Mouse (Mus musculus): ENCODE results near the gene Poll.
A peak's percentile ranks its signal among the peaks of the same experiment; 100 is the strongest.

Gene Poll

GRCm38 (mm10) chr19:45560153-45560890 lies at the start of gene Poll, which contains the start of gene Gm17018:
Gene Poll, minus strand, starts transcription at chr19:45560531.
Gene Gm17018, plus strand, starts transcription at chr19:45560615.
- peak; percentile 59 to 75 for DNase-seq (ENCODE audit: low read depth in 2 of 2, low spot score in 2 of 2)

GRCm38 (mm10) chr19:45608648-45609339 lies 48.5 kb upstream of the Poll start:
- no peak for DNase-seq (ENCODE audit: low read depth in 2 of 2, low spot score in 2 of 2)

DNA sequence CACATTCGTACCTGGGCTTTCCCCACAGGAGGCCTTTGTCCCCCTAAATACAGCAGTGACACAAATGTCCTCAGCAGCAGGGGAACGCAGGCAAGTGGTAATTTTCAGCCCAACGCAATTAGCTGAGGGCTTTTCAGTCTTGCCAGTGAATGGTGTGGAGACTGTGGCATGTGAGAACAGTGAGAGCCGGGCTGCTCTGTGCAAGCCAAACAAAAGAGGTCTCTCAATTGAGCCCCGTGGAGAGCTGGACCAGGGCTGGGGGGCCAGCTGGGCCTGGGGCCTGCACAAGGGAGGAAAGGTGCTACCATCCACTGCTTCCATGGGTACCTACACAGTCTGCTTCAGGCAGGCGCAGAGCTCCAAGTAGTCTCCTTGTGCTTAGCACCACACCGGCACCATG lies 47.1 kb upstream of the Poll start:
- DNase-seq (ENCODE audit: low read depth in 2 of 2, low spot score in 2 of 2): no peak

GRCm38 (mm10) chr19:45606701-45607100 lies 46.4 kb upstream of the Poll start:
- DNase-seq (ENCODE audit: low read depth in 2 of 2, low spot score in 2 of 2): no peak

- no peak for DNase-seq (ENCODE audit: low read depth in 2 of 2, low spot score in 2 of 2)
These were observed 42.3 kb upstream of the Poll start for GRCm38 (mm10) chr19:45602606-45603005.

GRCm38 (mm10) chr19:45597106-45597505 lies 36.8 kb upstream of the Poll start:
- DNase-seq (ENCODE audit: low read depth in 2 of 2, low spot score in 2 of 2): no peak

DNA sequence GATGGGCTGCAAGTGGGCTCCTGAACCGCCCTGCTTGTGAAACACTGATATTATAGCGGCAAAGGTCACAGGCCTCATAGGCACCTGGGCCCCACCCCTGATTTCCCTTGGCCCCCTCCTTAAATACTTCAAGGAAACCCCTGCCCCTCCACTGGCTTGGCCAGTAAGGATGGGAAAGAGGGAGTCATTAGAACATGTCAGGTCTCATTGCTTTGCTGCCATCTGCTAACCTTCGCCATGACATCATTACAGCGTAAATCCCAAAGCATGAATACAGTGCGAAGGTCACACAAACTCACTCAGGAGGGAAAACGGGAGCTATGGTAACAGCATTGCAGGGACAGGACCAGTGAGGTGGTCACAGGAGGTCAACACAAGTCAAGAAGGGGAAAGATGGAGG lies 36.1 kb upstream of the Poll start:
- DNase-seq (ENCODE audit: low read depth in 2 of 2, low spot score in 2 of 2): no peak

- no peak for DNase-seq (ENCODE audit: low read depth in 2 of 2, low spot score in 2 of 2)
These were observed 35.7 kb upstream of the Poll start for GRCm38 (mm10) chr19:45596019-45596418.

DNA sequence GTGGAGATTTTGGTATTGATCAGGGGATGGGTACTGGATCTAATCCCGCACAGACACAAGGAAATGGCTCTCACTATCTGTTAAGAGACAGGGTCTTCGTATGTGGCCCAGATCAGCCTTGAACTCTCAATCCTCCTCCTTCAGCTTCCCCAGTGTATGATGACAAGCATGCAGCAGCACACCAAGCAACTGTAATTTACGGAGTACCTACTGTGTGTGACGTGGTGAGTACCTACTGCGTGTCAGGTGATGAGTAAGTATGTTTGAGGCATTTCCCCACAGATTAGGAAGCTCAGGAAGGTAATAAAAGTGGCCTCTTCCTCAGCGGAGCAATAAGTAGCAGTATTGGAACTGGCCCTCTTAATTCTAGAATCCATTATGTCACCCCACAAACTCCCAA lies 35.1 kb upstream of the Poll start:
- DNase-seq (ENCODE audit: low read depth in 2 of 2, low spot score in 2 of 2): no peak

GRCm38 (mm10) chr19:45594079-45594478 lies 33.7 kb upstream of the Poll start:
- DNase-seq (ENCODE audit: low read depth in 2 of 2, low spot score in 2 of 2): no peak

- no peak for DNase-seq (ENCODE audit: low read depth in 2 of 2, low spot score in 2 of 2)
These were observed 32.6 kb upstream of the Poll start for GRCm38 (mm10) chr19:45592916-45593315.

DNA sequence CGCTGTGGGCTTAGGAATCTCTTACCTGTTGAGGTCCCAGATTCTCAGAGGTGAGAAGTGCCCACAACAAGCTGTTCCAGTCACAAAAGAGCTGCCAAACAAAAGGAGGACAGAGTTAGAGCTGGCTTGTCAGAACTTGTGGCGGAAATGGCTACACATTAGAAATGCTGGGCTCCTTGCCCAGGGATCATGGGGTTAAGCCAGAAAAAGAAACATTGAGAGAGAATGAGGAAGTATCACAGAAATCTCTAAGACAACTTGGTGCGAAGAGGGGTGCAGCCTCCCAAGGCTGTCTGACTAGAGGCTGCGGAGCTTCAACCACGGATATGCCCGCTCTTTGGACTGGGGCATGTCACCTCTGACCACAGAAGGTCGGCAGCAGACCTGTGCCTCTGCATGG lies 31.4 kb upstream of the Poll start:
- DNase-seq (ENCODE audit: low read depth in 2 of 2, low spot score in 2 of 2): no peak

- DNase-seq (ENCODE audit: low read depth in 2 of 2, low spot score in 2 of 2): no peak
These were observed 29.4 kb upstream of the Poll start for GRCm38 (mm10) chr19:45589761-45590160.

- DNase-seq (ENCODE audit: low read depth in 2 of 2, low spot score in 2 of 2): no peak
These were observed 27.4 kb upstream of the Poll start for GRCm38 (mm10) chr19:45587509-45588292.

GRCm38 (mm10) chr19:45586850-45587249 lies 26.5 kb upstream of the Poll start:
- no peak for DNase-seq (ENCODE audit: low read depth in 2 of 2, low spot score in 2 of 2)

DNA sequence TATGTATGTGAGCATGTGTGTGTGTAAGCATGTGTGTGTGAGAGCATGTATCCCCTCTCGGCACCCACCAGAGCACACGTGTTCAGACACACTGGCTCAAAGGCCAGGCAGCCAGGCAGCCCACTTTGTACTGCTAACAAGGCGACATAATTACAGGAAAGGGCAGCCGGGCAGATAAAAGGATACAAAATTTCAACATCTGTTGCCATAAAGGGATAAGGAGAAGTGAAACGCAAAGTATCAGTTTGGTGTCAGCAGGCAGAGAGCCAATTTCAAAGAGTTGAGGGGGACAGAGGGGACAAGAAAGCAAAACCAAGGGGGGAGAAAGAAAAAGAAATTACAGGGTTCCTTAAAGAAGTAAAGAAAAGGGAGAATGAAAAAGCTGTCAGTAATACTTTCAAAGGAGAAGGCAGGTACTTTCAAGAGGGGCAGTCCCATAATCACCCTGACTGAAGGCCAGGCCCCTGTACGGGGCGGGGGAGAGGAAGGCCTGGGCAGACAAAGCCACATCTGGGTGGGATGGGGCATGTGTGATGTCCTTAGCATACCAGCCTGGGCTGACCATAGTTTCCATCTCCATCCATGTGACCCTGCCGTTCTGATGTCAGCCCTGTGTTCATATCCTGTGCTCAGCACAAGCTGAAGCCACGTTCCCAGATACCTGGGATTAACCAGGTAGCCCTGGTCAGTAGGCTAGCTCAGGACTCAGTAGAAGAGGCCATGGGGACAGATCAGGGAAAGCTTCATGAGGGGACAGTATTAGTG lies 24.7 kb upstream of the Poll start:
- no peak for DNase-seq (ENCODE audit: low read depth in 2 of 2, low spot score in 2 of 2)

GRCm38 (mm10) chr19:45583136-45583535 lies 22.8 kb upstream of the Poll start:
- DNase-seq (ENCODE audit: low read depth in 2 of 2, low spot score in 2 of 2): no peak

DNA sequence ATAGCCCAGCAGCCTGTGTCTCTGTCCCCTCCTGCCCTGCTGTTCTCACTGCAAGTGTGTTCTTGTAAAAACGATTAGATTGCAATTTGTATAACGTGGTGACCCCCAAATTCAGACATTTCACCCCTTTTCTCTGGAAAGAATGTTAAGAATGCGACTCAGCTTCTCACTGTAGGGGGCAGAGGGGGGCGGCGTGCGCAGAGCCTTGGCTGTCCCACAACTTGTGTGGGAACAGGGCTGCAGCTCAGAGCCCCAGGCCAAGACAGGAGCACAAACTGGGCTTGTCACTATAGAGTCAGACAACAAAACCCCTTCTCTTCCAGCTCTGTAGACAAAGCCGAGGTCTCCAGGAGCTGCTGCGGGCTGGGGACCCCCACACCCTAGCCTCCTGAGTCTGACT lies 21.8 kb upstream of the Poll start:
- no peak for DNase-seq (ENCODE audit: low read depth in 2 of 2, low spot score in 2 of 2)

GRCm38 (mm10) chr19:45581257-45581656 lies 20.9 kb upstream of the Poll start:
- DNase-seq (ENCODE audit: low read depth in 2 of 2, low spot score in 2 of 2): peak; percentile 30 to 44

GRCm38 (mm10) chr19:45580235-45580634 lies 19.9 kb upstream of the Poll start:
- DNase-seq (ENCODE audit: low read depth in 2 of 2, low spot score in 2 of 2): no peak

GRCm38 (mm10) chr19:45579416-45579815 lies 19.1 kb upstream of the Poll start:
- DNase-seq (ENCODE audit: low read depth in 2 of 2, low spot score in 2 of 2): no peak
